In the genomic region with DNA sequence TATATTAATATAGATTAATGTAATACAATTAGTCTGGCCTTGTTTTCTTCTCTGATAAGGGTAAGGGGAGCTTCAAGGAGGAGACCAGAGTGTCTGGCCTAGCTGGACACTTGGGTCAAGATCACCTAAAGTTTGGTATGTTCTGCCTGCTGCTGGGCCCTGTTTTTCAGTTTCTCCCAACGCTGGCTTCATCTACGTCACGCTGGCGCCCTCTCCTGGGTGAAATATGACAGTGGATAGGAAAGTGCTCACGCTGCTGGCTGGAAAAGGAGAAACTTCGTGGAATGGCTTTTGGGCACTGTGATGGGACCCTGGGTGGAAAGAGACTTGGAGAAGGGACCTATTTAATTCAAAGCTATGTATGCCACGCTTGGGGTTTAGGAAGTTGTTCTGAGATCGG, we compare ENCODE assay signal across 9 mouse cellular contexts. TPM values are rescaled to one million over a fixed set of nuclear protein-coding genes. Genes with fewer than 3 reads are reported as not detected.
DNase-seq lines count a peak whose midpoint lies in the region; ATAC-seq lines count a peak whose summit lies in the region.
"Had no signal": no experiment of that assay in that cellular context is flagged by ENCODE, and none has a peak within 500 bp of the region (broad histone marks: within the 10 kb centered on the region; RNA-seq: fewer than 3 reads in every experiment).

No protein-coding gene starts in this region.

- no peaks in the 10 kb centered on the region for H3K27me3 ChIP-seq in embryonic facial prominence, embryonic 15.5 days
- H3K27me3 ChIP-seq in heart, embryonic 11.5 days (ENCODE audit: control insufficient read depth, insufficient read depth, low read length) = no peaks in the 10 kb centered on the region
- no peaks in the 10 kb centered on the region for H3K27me3 ChIP-seq in liver, embryonic 15.5 days
- H3K27me3 ChIP-seq: midbrain, embryonic 12.5 days had no signal

- H3K4me1 ChIP-seq in embryonic facial prominence, embryonic 15.5 days = no peaks in the 10 kb centered on the region
- H3K4me1 ChIP-seq in heart, embryonic 11.5 days (ENCODE audit: control insufficient read depth, insufficient read depth, low read length) = peaks cover 7% of the 10 kb centered on the region
- peaks cover 9% of the 10 kb centered on the region for H3K4me1 ChIP-seq in liver, embryonic 15.5 days (replicated peaks)
- H3K4me1 ChIP-seq: midbrain, embryonic 12.5 days had no signal

- WGBS in embryonic facial prominence, embryonic 15.5 days = under 1% methylated on average over 8 of the region's 8 CpGs
- WGBS in heart, embryonic 11.5 days (ENCODE audit: insufficient replicate concordance) = 2% methylated on average over 8 of the region's 8 CpGs
- under 1% methylated on average over 8 of the region's 8 CpGs for WGBS in liver, embryonic 15.5 days (ENCODE audit: insufficient replicate concordance)

- no peak overlapping the region for H3K4me3 ChIP-seq in embryonic facial prominence, embryonic 15.5 days (replicated peaks)
- H3K4me3 ChIP-seq in heart, embryonic 11.5 days (ENCODE audit: low read depth, low read length) = no peak overlapping the region
- 0 out of 2 replicates have a peak overlapping the region, but pooled peaks have one; percentile 1 for H3K4me3 ChIP-seq in liver, embryonic 15.5 days (replicated peaks)
- H3K4me3 ChIP-seq: midbrain, embryonic 12.5 days had no signal

- no peak for ATAC-seq in embryonic facial prominence, embryonic 15.5 days (ENCODE audit: insufficient number of reproducible peaks, low FRiP score, low TSS enrichment, low read depth)
- ATAC-seq in heart, embryonic 11.5 days (replicated peaks; ENCODE audit: insufficient number of reproducible peaks, low FRiP score, low TSS enrichment) = 0 out of 2 replicates have a peak, but pooled peaks have one; percentile 42
- ATAC-seq in liver, embryonic 15.5 days (ENCODE audit: insufficient read depth) = 0 out of 2 replicates have a peak, but pooled peaks have one; percentile 25

- H3K4me2 ChIP-seq in embryonic facial prominence, embryonic 15.5 days (replicated peaks) = 0 out of 2 replicates have a peak overlapping the region, but pooled peaks have one; percentile 4
- peak overlapping the region; percentile 2 for H3K4me2 ChIP-seq in heart, embryonic 11.5 days
- peak overlapping the region; percentile 29 for H3K4me2 ChIP-seq in liver, embryonic 15.5 days
- H3K4me2 ChIP-seq: midbrain, embryonic 12.5 days had no signal

- peak; percentile 70 to 75 for DNase-seq in CD8-positive naive resting alpha-beta T cell, adult 2 months (ENCODE audit: low read depth in 2 of 2, low spot score in 2 of 2)
- peak; percentile 60 to 69 for DNase-seq in adrenal gland, postnatal 4 days (ENCODE audit: low spot score in 2 of 2)
- DNase-seq in kidney, postnatal 4 days = peak; percentile 92 to 94
- DNase-seq in ovary, postnatal 14 days (ENCODE audit: low spot score) = peak; percentile 82
- DNase-seq in thymus, postnatal 0 days (ENCODE audit: low spot score) = peak; percentile 81

- no peaks in the 10 kb centered on the region for H3K36me3 ChIP-seq in embryonic facial prominence, embryonic 15.5 days
- no peaks in the 10 kb centered on the region for H3K36me3 ChIP-seq in heart, embryonic 11.5 days (ENCODE audit: control insufficient read depth, insufficient read depth, low read length)
- no peaks in the 10 kb centered on the region for H3K36me3 ChIP-seq in liver, embryonic 15.5 days (replicated peaks)
- H3K36me3 ChIP-seq: midbrain, embryonic 12.5 days had no signal

- H3K9me3 ChIP-seq in embryonic facial prominence, embryonic 15.5 days (replicated peaks) = no peaks in the 10 kb centered on the region
- no peaks in the 10 kb centered on the region for H3K9me3 ChIP-seq in heart, embryonic 11.5 days (replicated peaks; ENCODE audit: control insufficient read depth, low read length)
- no peaks in the 10 kb centered on the region for H3K9me3 ChIP-seq in liver, embryonic 15.5 days (replicated peaks)
- H3K9me3 ChIP-seq: midbrain, embryonic 12.5 days had no signal

- H3K27ac ChIP-seq in embryonic facial prominence, embryonic 15.5 days (replicated peaks) = no peak overlapping the region
- H3K27ac ChIP-seq in heart, embryonic 11.5 days (ENCODE audit: low read depth, low read length) = no peak overlapping the region
- no peak overlapping the region for H3K27ac ChIP-seq in liver, embryonic 15.5 days (replicated peaks)
- H3K27ac ChIP-seq: midbrain, embryonic 12.5 days had no signal

- no peak overlapping the region for H3K9ac ChIP-seq in embryonic facial prominence, embryonic 15.5 days
- no peak overlapping the region for H3K9ac ChIP-seq in heart, embryonic 11.5 days (ENCODE audit: low read depth, low read length)
- no peak overlapping the region for H3K9ac ChIP-seq in liver, embryonic 15.5 days
- H3K9ac ChIP-seq: midbrain, embryonic 12.5 days had no signal

RNA-seq across cellular contexts. Expression of a gene that starts 36.8 kb away (rescaled TPM):
- 10 to 100 TPM; 19.8 to 36.6 TPM for total RNA-seq in adrenal gland, postnatal 4 days (2021)
- 4.5 TPM in 2 replicates for polyA plus RNA-seq in embryonic facial prominence, embryonic 15.5 days (2015; fragmentation: Nextera tagmentation; extraction: Ambion mirVana)
- polyA plus RNA-seq in heart, embryonic 11.5 days (2014; fragmentation: Nextera tagmentation; extraction: Ambion mirVana) = 0.37 and 0.66 TPM in 2 replicates
- 0.54 and 0.76 TPM in 2 replicates for polyA plus RNA-seq in liver, embryonic 15.5 days (2015; fragmentation: Nextera tagmentation; extraction: Ambion mirVana)
- polyA plus RNA-seq in thymus, postnatal 0 days (2015; fragmentation: Nextera tagmentation; extraction: Ambion mirVana) = 3.5 and 3.7 TPM in 2 replicates

RNA-seq across cellular contexts. Expression of a gene that starts 55.9 kb away (rescaled TPM):
- total RNA-seq in adrenal gland, postnatal 4 days (2021) = 10 to 100 TPM; 86.9 to 90.2 TPM
- 49.6 and 51.7 TPM in 2 replicates for polyA plus RNA-seq in embryonic facial prominence, embryonic 15.5 days (2015; fragmentation: Nextera tagmentation; extraction: Ambion mirVana)
- 78.8 and 101 TPM in 2 replicates for polyA plus RNA-seq in heart, embryonic 11.5 days (2014; fragmentation: Nextera tagmentation; extraction: Ambion mirVana)
- 17.0 and 18.0 TPM in 2 replicates for polyA plus RNA-seq in liver, embryonic 15.5 days (2015; fragmentation: Nextera tagmentation; extraction: Ambion mirVana)
- 6.4 and 6.6 TPM in 2 replicates for polyA plus RNA-seq in thymus, postnatal 0 days (2015; fragmentation: Nextera tagmentation; extraction: Ambion mirVana)
